Mouse (Mus musculus) R1 (cell line): ENCODE data around the gene Rps5.
A peak's percentile ranks its signal among the peaks of the same experiment; 100 is the strongest.
"Not testable (repeated sequence)": the region's sequence is repeated elsewhere in the genome, so short reads cannot be mapped to it uniquely, and the experiment has no call there.

Experiments used
- DNase-seq: peaks from one replicate; pipeline ENCODE4 v3.0.0-alpha.2; 2018; ENCODE audit warnings: low read depth, low spot score

The Rps5 gene

DNA sequence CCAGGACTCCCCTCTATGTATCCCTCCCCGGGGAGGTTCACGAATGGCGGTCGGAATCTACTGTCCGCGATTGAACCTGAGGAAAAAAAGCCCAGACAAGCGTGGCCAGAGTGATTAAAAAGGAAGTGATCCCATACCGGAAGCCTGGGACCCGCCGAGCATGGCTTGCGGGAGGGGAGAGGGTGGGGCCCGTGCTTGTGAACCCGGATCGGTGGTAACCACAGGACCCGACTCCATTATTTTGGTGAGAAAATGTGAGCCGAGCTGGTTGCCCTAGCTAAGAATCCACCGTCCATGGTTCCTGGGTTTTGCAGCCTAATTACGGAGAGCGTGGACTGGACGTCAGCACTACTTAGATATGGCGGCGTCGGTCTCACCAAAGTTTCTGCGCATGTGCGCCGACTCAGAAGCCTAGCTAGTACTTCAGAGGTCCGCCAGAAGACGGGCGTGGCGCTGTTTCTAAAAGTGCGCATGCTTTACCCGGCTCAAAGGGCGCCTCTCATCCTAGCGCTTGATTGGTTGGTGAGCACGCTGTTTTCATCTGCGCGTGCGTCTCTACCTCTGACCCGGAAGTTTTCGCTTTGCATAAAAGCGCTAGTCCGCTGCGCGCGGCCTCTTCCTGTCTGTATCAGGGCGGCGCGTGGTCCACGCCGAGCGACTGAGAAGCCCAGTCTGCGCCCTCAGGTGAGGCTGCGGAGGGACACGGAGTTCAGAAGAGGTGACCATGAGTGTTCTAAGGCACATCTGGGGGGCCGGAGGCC is at the start of gene Rps5:
Gene Rps5, plus strand, starts transcription at position 586 of the 761 bp plus-strand sequence.
- DNase-seq: peak; percentile 100

DNA sequence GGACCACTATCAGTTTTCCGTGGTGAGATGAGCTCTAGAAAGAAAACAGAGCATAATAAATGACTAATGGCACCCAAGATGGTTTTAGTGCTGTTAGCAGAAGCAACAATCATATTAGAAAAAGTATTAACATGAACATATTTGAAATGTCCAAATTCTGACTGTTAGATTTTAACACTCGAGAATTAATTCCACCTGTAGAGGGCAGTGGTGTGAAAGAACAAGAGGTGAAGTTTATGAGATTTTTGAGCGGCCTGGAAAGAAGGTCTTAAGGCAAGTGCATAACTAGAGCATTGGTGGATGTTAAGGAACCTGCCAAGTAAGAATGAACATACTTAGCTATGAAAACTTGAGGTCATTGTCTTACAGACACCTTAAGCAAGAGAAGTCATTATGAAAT is 47.8 kb upstream of the Rps5 start:
- DNase-seq: peak; percentile 71

DNA sequence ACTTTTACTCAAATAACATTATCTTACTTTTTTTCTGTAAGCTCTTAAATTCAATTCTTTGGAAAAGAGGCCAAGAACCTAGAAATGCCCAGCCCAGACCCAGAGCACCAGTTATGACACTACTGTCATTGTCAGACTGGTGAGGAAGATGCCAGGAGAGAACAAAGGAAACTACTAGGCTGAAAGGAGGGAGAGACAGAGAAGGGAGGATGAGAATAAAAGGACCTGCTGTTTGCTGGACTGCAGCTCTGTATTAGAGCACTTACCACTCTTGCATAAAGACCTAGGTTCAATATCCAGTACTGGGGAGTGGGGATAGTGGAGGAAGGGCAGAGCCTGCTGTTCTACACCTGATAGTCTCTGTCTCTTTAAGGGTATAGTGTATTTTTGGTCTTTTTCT is 42.1 kb upstream of the Rps5 start:
- no peak for DNase-seq

DNA sequence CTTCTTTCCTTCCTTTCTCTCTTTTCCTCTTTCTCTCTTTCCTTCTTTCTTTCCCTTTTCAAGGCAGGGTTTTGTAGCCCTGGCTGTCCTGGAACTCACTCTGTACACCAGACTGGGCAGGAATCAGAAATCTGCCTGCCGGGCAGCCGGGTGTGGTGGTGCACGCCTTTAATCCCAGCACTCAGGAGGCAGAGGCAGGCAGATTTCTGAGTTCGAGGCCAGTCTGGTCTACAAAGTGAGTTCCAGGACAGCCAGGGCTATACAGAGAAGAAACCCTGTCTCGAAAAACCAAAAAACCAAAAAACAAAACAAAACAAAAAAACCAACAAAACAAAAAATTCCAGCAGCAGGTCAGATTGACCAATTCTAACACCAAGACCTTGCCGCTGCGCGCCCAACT is 41.6 kb upstream of the Rps5 start:
- DNase-seq: not testable (repeated sequence)

DNA sequence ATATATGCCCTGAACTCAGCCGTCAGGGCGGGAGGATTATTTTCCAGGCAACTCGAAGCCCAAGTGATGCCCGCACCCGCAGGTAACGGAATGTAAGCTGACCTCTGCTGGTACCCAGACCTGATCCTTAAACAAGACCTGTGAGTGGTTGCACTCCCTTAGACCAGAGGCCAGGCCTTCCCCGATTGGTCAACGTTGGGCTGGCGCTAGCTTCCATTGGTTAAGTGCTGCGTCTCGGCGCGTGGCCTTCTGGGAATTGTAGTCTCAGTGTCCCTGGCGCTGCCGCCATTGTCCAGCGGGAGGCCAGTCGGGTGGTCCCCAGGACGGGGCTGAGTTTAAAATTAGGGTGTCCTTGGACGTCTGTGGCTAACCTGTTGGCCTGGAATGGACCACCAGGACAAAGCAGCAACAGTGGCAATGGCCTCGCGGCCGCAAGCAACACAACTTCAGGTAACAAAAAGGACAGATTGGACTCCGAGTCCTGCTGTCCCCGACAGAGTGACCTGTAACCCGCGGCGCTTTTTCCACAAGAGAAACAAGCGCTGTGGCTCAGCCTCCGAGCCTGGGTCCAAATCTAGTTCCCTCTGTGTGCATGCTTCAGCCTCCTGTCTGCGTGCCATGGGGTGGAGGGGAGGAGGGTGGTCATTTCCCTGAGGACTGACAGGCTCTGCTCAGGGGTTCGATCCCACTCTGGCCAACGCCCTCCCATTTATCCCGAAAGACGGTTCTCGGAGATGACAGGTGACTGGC is 41.0 kb upstream of the Rps5 start, which contains the start of gene Zfp128:
Gene Zfp128, plus strand, starts transcription at position 267 of the 750 bp plus-strand sequence.
- DNase-seq: peak; percentile 96

DNA sequence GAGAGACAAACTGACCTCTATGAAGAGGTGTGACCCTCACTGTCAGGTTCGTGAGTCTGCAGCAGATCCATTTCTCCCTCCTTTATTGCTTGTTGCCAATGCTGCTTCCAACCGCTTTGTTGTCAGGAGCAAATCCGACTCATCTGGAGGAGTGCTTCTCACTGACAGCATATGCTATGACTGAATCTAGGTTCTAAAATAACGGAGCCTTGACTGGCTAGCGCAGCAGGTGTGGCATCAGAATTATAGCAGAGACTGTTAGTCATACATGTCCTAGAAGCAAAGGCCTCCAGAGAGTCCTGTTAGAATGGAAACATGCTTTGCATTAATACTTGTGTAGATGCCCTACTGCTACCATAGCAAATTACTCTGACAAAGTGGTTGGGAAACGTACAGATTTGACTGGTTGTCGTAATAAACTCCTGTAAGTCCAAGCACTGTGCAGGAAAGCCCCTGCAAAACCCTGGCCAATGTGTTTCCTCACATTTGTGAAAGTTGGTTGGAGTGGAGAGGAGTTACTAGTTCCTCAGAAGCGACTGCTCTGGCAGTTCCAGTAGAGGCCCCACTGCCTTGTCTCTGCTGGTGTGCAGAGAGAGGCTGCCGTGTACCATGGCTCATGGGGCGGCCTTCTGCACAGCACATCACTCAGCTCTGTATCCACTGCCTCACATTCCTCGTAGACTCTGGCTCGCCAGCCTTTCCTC is 35.4 kb upstream of the Rps5 start:
- DNase-seq: no peak

GRCm38 (mm10) chr7:12887585-12887984 is 34.5 kb upstream of the Rps5 start:
- no peak for DNase-seq

DNA sequence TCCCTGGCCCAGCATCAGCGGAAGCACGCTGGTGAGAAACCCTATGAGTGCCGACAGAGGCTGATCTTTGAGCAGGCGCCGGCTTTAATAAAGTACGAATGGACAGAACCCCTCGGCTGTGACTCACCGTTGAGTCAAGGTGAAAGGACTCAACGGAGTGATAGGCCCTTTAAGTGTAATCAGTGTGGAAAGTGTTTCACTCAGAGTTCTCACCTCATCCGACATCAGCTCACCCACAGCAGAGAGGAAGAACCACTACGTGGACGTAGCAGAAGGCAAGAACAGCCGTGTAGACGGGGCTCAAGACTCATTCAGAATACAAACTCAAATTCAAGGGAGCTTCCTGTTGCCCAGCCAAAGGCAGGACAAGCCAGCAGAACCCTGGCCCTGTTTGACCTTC is 31.2 kb upstream of the Rps5 start:
- DNase-seq: no peak

DNA sequence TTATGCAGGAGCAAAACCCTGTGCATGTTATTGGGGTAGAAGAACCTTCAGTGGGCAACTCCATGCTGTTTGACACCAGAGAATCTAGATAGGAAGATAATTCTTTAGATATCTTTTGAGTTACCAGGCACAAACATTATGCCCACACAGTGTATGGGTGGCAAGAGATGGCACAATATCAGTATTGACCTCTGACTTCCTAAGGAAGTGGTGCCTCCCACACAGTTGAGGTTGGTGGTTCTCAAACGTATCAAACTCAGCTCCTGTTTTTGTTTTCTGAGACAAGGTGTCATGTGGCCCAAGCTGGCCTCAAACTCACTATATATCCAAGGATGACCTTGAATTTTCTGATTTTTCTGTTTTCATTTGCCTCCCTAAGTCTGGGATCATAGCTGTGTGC is 30.8 kb upstream of the Rps5 start:
- no peak for DNase-seq

DNA sequence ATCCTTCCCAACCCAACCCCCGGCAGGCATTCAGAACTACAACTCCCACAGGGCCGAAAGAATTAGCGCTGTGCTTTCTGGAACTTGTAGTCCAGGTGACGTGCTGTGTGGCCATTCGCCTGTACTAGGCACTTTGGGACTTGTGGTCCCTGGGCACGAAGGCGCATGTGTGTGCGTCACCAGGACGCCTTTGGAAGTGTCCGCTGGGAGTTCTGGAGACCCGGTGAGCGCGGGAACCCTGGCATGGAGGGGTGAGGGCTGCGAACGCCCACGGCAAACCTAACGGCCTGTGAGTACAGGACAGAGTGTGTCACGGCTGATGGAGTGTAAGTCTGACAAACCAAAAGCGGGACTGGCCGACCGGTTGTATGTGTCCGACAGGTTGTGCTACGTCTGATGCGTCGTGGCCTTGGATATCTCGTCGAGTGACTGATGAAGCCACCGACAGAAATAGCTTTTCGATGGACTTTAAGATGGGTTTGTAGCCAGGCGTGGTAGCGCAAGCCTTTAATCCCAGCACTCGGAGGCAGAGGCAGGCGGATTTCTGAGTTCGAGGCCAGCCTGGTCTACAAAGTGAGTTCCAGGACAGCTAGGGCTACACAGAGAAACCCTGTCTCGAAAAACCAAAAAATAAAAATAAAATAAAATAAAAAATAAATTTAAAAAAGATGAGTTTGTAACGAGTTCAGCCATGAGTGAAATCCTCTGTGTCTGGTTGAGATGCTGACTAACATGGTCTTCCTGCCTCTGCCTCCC is 24.3 kb upstream of the Rps5 start, which contains the start of gene Zscan22:
Gene Zscan22, plus strand, starts transcription at position 161 of the 756 bp plus-strand sequence.
- DNase-seq: peak; percentile 98

- DNase-seq: no peak
Observed at GRCm38 (mm10) chr7:12901517-12901916, 20.6 kb upstream of the Rps5 start.

DNA sequence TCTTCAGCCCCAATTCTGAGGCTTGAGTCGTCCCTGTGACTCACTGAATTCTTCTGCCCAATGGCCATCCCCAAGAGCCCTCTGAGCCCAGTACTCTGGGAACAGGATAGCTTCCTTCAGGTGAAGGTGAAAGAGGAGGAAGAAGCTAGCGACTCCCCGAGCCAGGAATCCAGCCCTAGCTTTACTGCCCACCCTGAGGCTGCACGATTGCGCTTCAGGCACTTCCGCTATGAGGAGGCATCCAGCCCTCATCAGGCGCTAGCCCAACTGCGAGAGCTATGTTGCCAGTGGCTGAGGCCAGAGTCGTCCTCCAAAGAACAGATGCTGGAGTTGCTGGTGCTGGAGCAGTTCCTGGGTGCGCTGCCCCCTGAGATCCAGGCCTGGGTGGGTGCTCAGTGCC is 18.5 kb upstream of the Rps5 start:
- DNase-seq: peak; percentile 89

GRCm38 (mm10) chr7:12905146-12905545 is 16.9 kb upstream of the Rps5 start:
- no peak for DNase-seq

- DNase-seq: peak; percentile 66
Observed at GRCm38 (mm10) chr7:12909498-12909962, 12.6 kb upstream of the Rps5 start.

DNA sequence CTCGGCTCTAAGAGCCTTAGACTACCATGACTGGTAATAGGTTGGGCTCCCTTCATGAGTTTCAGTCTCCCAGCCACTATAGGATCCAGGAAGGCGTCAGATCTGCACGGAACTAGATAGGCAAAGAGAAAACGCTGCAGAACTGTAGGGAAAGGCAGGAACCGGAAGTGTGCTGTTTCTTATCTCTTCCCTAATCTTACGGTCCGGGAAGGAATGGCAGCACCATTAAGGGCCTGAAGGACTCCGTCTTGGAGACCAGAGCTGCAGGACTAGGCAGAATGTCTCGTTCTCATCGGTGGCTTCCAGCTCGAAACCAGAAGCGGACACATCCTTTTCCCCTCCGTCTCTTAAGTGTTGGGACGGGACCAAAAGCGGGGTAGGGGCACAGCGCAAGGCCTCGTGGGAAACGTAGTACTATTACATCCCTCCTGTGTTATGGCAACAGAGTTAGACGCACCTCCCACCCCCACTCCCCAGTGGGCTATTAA is 11.9 kb upstream of the Rps5 start:
- peak; percentile 87 for DNase-seq

GRCm38 (mm10) chr7:12913556-12913955 is 8.5 kb upstream of the Rps5 start:
- peak; percentile 53 for DNase-seq

DNA sequence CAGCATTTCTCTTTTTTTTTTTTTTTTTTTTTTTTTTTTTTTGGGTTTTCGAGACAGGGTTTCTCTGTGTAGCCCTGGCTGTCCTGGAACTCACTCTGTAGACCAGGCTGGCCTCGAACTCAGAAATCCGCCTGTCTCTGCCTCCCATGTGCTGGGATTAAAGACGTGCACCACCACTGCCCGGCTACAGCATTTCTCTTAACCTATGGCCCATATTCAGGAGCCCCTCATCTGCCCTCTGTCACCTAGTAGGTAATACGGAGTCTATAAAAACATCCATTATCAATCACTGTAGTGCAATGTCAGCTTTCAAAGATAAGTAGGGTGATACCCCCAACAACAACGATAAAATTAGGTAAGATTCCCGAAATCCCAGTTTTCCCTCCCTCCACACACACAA is 1.6 kb upstream of the Rps5 start:
- not testable (repeated sequence) for DNase-seq

GRCm38 (mm10) chr7:12921318-12921704 is 779 bp upstream of the Rps5 start:
- DNase-seq: no peak

- DNase-seq: no peak
Observed at GRCm38 (mm10) chr7:12922729-12923128, 639 bp downstream of the Rps5 start.

DNA sequence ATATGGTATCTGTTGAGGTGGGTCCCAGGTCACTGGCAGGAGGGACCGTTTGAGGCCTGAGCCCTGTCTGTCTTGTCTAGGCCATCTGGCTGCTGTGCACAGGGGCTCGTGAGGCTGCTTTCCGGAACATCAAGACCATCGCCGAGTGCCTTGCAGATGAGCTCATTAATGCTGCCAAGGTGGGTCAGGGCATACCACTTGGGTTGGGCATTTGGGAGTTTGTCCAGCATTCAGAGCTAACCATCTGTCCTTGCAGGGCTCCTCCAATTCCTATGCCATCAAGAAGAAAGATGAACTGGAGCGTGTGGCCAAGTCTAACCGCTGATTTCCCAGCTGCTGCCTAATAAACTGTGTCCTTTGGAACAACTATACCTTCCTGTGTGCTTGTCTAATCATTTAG is 4.2 kb downstream of the Rps5 start:
- DNase-seq: no peak

DNA sequence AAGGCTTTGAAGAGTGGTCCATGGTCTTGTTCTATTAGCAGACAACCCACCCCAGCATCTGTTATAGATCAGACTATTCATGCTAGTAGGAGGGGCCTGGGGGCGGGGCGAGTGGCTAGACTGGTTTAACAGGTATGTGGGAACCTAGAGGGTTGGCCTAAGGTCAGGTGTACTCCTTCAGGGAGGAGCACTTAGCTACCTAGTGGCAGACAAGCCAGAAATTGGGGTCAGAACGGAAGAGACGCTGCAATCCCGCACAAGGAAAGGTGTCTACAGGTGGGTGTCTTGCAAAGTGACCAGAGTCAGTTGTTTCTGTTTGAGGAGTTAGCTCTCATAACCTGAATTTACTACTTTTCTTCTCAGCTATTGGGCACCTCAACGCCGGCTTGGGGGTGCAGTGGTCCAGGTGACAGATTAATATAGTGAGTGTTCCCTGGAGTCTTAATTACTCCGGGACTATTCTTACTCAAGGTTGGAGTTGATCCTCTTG is 5.1 kb downstream of the Rps5 start, which contains the start of gene Rnf225:
Gene Rnf225, plus strand, starts transcription at position 226 of the 490 bp plus-strand sequence.
- DNase-seq: peak; percentile 92
